Mouse (Mus musculus): ENCODE measurements around the gene Atf1. TPM values are rescaled to one million over a fixed set of nuclear protein-coding genes. Genes with fewer than 3 reads are reported as not detected.

Gene Atf1
- polyA plus RNA-seq, 1 experiment from 2014 or later, result 36.3 TPM

DNA sequence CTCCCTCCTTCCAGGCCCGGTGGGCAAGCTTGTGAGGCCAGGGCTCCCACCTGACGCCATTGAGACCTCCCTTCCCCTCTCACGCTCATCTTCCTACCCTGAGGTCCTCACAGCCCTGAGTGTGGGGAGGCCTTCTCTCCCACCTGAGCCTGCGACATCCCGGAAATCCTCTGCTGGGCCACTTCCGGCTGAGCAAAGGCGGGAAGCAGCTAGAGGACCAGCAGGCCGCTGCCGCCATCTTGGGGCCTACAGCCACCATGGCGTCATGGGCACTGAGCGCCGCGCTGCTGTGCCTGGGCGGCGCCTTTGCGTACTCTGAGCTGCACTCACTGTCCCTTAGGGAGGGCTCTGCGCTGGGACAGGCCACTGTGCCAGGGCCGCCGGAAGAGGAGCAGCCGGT is 53.0 kb downstream of the Atf1 start, which contains the start of gene Tmprss12:
Tmprss12 (plus strand) TSS at position 212 of the 400 bp plus-strand sequence.
- no peaks in the 10 kb centered on the region for H3K4me1 ChIP-seq (ENCODE audit: control insufficient read depth, insufficient read depth, low read length)
- DNase-seq (ENCODE audit: low spot score) (no peak), ATAC-seq (replicated peaks; ENCODE audit: insufficient number of reproducible peaks, low FRiP score, low TSS enrichment, low read depth) (no peak)
- WGBS, result 96% methylated on average over 20 of the region's 20 CpGs
- no peak within 1 kb of the TSS for H3K4me3 ChIP-seq (ENCODE audit: low read depth, low read length)
- H3K27me3 ChIP-seq (ENCODE audit: control insufficient read depth, insufficient read depth, low read length), result no peaks in the 10 kb centered on the region
- no peaks in the 10 kb centered on the region for H3K36me3 ChIP-seq (replicated peaks; ENCODE audit: control insufficient read depth, insufficient read depth, low read depth, low read length)
- no peaks in the 10 kb centered on the region for H3K9me3 ChIP-seq (replicated peaks; ENCODE audit: control insufficient read depth, low read length)
- no peak within 1 kb of the TSS for H3K9ac ChIP-seq (replicated peaks; ENCODE audit: low read length)
- H3K4me2 ChIP-seq (ENCODE audit: low read depth, low read length), result no peak within 1 kb of the TSS
- H3K27ac ChIP-seq (replicated peaks; ENCODE audit: low read depth, low read length), result no peak within 1 kb of the TSS

- H3K27me3 ChIP-seq (ENCODE audit: control insufficient read depth, insufficient read depth, low read length), result no peaks in the 10 kb centered on the region
- H3K4me1 ChIP-seq (ENCODE audit: control insufficient read depth, insufficient read depth, low read length), result no peaks in the 10 kb centered on the region
- DNase-seq (ENCODE audit: low spot score), result no peak
- 89% methylated on average over 6 of the region's 6 CpGs for WGBS
- ATAC-seq (replicated peaks; ENCODE audit: insufficient number of reproducible peaks, low FRiP score, low TSS enrichment, low read depth), result no peak
- H3K27ac ChIP-seq (replicated peaks; ENCODE audit: low read depth, low read length), result no peak overlapping the region
- H3K36me3 ChIP-seq (replicated peaks; ENCODE audit: control insufficient read depth, insufficient read depth, low read depth, low read length), result no peaks in the 10 kb centered on the region
- H3K4me2 ChIP-seq (ENCODE audit: low read depth, low read length), result no peak overlapping the region
- no peak overlapping the region for H3K9ac ChIP-seq (replicated peaks; ENCODE audit: low read length)
- no peaks in the 10 kb centered on the region for H3K9me3 ChIP-seq (replicated peaks; ENCODE audit: control insufficient read depth, low read length)
- H3K4me3 ChIP-seq (ENCODE audit: low read depth, low read length), result no peak overlapping the region
These were observed 61.4 kb downstream of the Atf1 start for GRCm38 (mm10) chr15:100288980-100289379.

DNA sequence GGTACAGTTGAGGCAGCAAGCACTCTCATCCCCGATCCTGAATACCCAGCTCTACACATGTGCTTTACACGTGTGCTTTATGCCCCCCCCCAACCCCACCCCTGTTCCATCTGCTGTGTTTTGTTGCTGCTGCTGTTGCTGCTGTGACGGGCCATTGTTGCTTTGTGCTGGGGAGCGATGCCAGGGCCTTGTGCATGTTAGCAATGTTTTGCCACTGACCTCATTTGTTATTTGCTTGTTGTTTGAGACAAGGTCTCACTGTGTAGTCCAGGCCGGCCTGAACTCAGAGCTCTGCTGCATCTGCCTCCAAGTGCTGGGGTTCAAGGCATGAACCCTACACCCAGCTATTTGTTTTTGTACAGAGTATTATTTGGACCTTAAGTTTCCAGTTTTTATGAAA is 63.2 kb downstream of the Atf1 start:
- Histone ChIP-seq H3K9me3 (replicated peaks; ENCODE audit: control insufficient read depth, low read length) (no peaks in the 10 kb centered on the region), H3K36me3 (replicated peaks; ENCODE audit: control insufficient read depth, insufficient read depth, low read depth, low read length) (no peaks in the 10 kb centered on the region), H3K4me3 (ENCODE audit: low read depth, low read length) (no peak overlapping the region), H3K27ac (replicated peaks; ENCODE audit: low read depth, low read length) (no peak overlapping the region), H3K4me1 (ENCODE audit: control insufficient read depth, insufficient read depth, low read length) (no peaks in the 10 kb centered on the region), H3K27me3 (ENCODE audit: control insufficient read depth, insufficient read depth, low read length) (no peaks in the 10 kb centered on the region), H3K9ac (replicated peaks; ENCODE audit: low read length) (no peak overlapping the region), H3K4me2 (ENCODE audit: low read depth, low read length) (no peak overlapping the region)
- 79% methylated on average over 5 of the region's 5 CpGs for WGBS
- ATAC-seq (replicated peaks; ENCODE audit: insufficient number of reproducible peaks, low FRiP score, low TSS enrichment, low read depth), result no peak
- DNase-seq (ENCODE audit: low spot score), result no peak

DNA sequence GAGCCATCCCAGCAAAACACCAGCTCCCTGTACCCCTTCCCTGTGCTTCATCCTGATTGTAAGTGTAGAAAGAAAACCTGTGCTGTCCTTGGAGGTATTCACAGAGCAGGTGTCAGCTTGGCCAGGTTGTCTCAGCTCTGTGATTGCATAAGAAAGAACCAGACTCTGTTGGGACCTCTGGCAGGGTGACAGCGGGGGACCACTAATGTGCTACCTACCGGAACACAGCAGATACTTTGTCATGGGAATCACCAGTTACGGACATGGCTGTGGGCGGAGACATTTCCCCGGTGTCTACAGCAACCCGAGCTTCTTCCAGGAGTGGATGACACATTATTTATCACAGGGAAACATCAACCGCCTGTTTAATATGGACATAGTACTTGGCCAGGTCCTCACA is 64.7 kb downstream of the Atf1 start:
- WGBS, result 69% methylated on average over 7 of the region's 7 CpGs

GRCm38 (mm10) chr15:100297856-100298255 is 70.2 kb downstream of the Atf1 start:
- no peak for ATAC-seq (replicated peaks; ENCODE audit: insufficient number of reproducible peaks, low FRiP score, low TSS enrichment, low read depth)
- no peaks in the 10 kb centered on the region for H3K36me3 ChIP-seq (replicated peaks; ENCODE audit: control insufficient read depth, insufficient read depth, low read depth, low read length)
- 88% methylated on average over 5 of the region's 5 CpGs for WGBS

More for the DNA sequence above, 64.7 kb downstream of the Atf1 start:
- Histone ChIP-seq H3K4me3 (ENCODE audit: low read depth, low read length) (no peak overlapping the region), H3K27me3 (ENCODE audit: control insufficient read depth, insufficient read depth, low read length) (no peaks in the 10 kb centered on the region), H3K36me3 (replicated peaks; ENCODE audit: control insufficient read depth, insufficient read depth, low read depth, low read length) (no peaks in the 10 kb centered on the region), H3K4me1 (ENCODE audit: control insufficient read depth, insufficient read depth, low read length) (no peaks in the 10 kb centered on the region), H3K9me3 (replicated peaks; ENCODE audit: control insufficient read depth, low read length) (no peaks in the 10 kb centered on the region), H3K9ac (replicated peaks; ENCODE audit: low read length) (no peak overlapping the region), H3K27ac (replicated peaks; ENCODE audit: low read depth, low read length) (no peak overlapping the region), H3K4me2 (ENCODE audit: low read depth, low read length) (no peak overlapping the region)
- DNase-seq (ENCODE audit: low spot score) (no peak), ATAC-seq (replicated peaks; ENCODE audit: insufficient number of reproducible peaks, low FRiP score, low TSS enrichment, low read depth) (no peak)

GRCm38 (mm10) chr15:100300499-100300898 is 72.9 kb downstream of the Atf1 start:
- 79% methylated on average over 6 of the region's 6 CpGs for WGBS
- no peak for ATAC-seq (replicated peaks; ENCODE audit: insufficient number of reproducible peaks, low FRiP score, low TSS enrichment, low read depth)
- H3K36me3 ChIP-seq (replicated peaks; ENCODE audit: control insufficient read depth, insufficient read depth, low read depth, low read length), result no peaks in the 10 kb centered on the region
- H3K4me1 ChIP-seq (ENCODE audit: control insufficient read depth, insufficient read depth, low read length), result no peaks in the 10 kb centered on the region
- H3K27me3 ChIP-seq (ENCODE audit: control insufficient read depth, insufficient read depth, low read length), result no peaks in the 10 kb centered on the region
- no peaks in the 10 kb centered on the region for H3K9me3 ChIP-seq (replicated peaks; ENCODE audit: control insufficient read depth, low read length)
- no peak overlapping the region for H3K4me2 ChIP-seq (ENCODE audit: low read depth, low read length)
- no peak overlapping the region for H3K9ac ChIP-seq (replicated peaks; ENCODE audit: low read length)
- DNase-seq (ENCODE audit: low spot score), result no peak
- H3K27ac ChIP-seq (replicated peaks; ENCODE audit: low read depth, low read length), result no peak overlapping the region
- no peak overlapping the region for H3K4me3 ChIP-seq (ENCODE audit: low read depth, low read length)

More at GRCm38 (mm10) chr15:100297856-100298255, 70.2 kb downstream of the Atf1 start:
- Histone ChIP-seq H3K4me1 (ENCODE audit: control insufficient read depth, insufficient read depth, low read length) (no peaks in the 10 kb centered on the region), H3K9me3 (replicated peaks; ENCODE audit: control insufficient read depth, low read length) (no peaks in the 10 kb centered on the region), H3K27me3 (ENCODE audit: control insufficient read depth, insufficient read depth, low read length) (no peaks in the 10 kb centered on the region), H3K4me2 (ENCODE audit: low read depth, low read length) (no peak overlapping the region), H3K27ac (replicated peaks; ENCODE audit: low read depth, low read length) (no peak overlapping the region), H3K9ac (replicated peaks; ENCODE audit: low read length) (no peak overlapping the region), H3K4me3 (ENCODE audit: low read depth, low read length) (no peak overlapping the region)
- no peak for DNase-seq (ENCODE audit: low spot score)

DNA sequence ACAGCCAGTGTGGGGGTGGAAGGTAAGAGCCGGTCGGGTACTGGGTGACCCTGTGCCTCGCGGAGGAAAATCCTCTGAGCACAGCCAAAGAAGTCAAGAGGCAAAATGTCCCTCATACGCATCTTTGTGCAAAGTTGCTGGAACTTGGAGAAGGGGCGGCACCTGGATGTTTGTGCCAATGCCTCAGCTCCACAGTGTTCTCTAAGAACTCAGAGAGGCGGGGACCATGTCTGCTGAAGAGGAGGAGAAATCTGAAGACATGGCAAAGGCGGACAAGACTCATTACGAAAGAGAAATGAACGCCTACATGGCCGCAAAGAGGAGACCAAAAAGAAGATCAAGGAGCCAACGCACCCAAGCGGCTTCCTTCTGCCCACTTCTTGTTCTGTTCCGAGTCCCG is 73.9 kb downstream of the Atf1 start:
- Histone ChIP-seq H3K9ac (replicated peaks; ENCODE audit: low read length) (no peak overlapping the region), H3K9me3 (replicated peaks; ENCODE audit: control insufficient read depth, low read length) (no peaks in the 10 kb centered on the region), H3K4me3 (ENCODE audit: low read depth, low read length) (no peak overlapping the region), H3K27ac (replicated peaks; ENCODE audit: low read depth, low read length) (no peak overlapping the region), H3K27me3 (ENCODE audit: control insufficient read depth, insufficient read depth, low read length) (no peaks in the 10 kb centered on the region), H3K4me2 (ENCODE audit: low read depth, low read length) (no peak overlapping the region), H3K36me3 (replicated peaks; ENCODE audit: control insufficient read depth, insufficient read depth, low read depth, low read length) (no peaks in the 10 kb centered on the region), H3K4me1 (ENCODE audit: control insufficient read depth, insufficient read depth, low read length) (no peaks in the 10 kb centered on the region)
- 80% methylated on average over 15 of the region's 15 CpGs for WGBS
- DNase-seq (ENCODE audit: low spot score) (no peak), ATAC-seq (replicated peaks; ENCODE audit: insufficient number of reproducible peaks, low FRiP score, low TSS enrichment, low read depth) (no peak)

DNA sequence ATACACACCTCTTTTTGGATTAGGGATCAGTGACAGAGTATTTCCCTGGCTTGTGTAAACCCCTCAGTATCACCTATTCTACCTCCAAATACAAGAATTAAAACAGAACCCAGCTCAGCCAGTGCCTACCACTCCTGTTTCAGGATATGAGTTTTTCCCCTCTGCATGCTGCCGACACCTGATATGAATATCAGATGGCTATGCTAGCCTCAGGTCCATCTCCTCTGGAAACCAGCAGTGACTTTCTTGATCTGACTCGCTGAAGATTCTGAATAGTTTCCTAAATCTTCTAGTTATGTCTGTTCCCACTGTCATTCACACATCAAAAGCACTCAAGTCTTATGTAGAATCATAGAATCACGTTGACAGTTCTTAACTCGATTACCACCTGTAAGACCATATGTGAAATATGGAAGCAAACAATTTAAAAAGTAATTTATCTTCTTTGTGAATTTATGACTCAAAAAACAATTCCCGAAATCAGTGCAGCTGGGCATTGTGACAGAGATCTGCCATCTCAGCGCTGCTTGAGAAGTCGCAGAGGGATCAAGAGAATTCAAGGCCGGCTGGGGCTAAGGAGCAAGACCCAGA is 75.9 kb downstream of the Atf1 start:
- no peaks in the 10 kb centered on the region for H3K9me3 ChIP-seq (replicated peaks; ENCODE audit: control insufficient read depth, low read length)
- H3K36me3 ChIP-seq (replicated peaks; ENCODE audit: control insufficient read depth, insufficient read depth, low read depth, low read length), result no peaks in the 10 kb centered on the region
- H3K4me1 ChIP-seq (ENCODE audit: control insufficient read depth, insufficient read depth, low read length), result no peaks in the 10 kb centered on the region
- H3K4me2 ChIP-seq (ENCODE audit: low read depth, low read length), result peak overlapping the region; percentile 66
- no peaks in the 10 kb centered on the region for H3K27me3 ChIP-seq (ENCODE audit: control insufficient read depth, insufficient read depth, low read length)
- no peak for DNase-seq (ENCODE audit: low spot score)
- WGBS, result 62% methylated on average over 8 of the region's 8 CpGs
- no peak for ATAC-seq (replicated peaks; ENCODE audit: insufficient number of reproducible peaks, low FRiP score, low TSS enrichment, low read depth)
- no peak overlapping the region for H3K27ac ChIP-seq (replicated peaks; ENCODE audit: low read depth, low read length)
- H3K9ac ChIP-seq (replicated peaks; ENCODE audit: low read length), result no peak overlapping the region
- H3K4me3 ChIP-seq (ENCODE audit: low read depth, low read length), result no peak overlapping the region
